Mouse (Mus musculus) thymus, postnatal 25 days (tissue): ENCODE results near the gene Cypt15.
"Not testable (repeated sequence)": the region's sequence is repeated elsewhere in the genome, so short reads cannot be mapped to it uniquely, and the experiment has no call there.

Experiments
- DNase-seq: peaks from one replicate; pipeline ENCODE4 v3.0.0; 2022

Cypt15 gene

DNA sequence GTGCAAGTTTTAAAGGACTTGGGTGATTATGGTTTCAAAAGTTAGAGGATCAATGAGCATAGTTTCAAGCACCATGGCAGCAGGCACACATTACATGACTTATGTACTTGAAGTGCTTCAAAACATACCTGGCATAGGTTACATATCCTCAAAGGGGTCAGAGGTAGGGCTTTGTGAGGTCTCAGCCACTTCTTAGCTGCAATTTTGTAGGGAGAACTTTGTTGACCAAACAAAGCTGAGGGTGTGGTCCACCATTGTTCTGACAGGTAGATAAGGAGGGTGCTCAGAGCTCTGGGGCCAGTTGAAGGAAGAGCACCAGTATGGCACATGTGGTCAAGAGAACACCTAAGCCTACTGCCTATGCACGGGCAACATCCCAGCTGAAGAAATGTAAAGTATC is at the start of gene Cypt15:
Cypt15 (plus strand) TSS at position 301 of the 400 bp plus-strand sequence.
- DNase-seq = not testable (repeated sequence)

GRCm38 (mm10) chrX:39370932-39371331 is 24.9 kb downstream of the Cypt15 start:
- DNase-seq = no peak

DNA sequence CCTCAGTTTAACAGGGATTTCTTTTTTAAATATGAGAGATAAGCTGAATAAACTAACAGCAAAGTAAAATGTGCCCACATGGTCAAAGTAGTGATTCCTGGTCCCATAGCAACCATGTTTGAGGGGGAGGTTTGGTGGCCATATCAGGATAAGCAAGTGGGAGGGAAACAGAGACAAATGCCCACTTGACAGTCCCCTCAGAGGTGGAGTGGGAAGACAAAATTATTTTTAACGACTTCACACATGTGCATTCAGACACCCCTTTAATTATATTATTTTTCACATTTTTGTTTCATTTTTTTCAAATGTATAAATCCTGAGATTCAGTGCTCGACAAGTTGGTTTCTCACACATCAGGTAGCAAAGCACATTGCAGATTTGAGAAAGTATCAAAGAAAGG is 32.8 kb downstream of the Cypt15 start:
- DNase-seq = no peak

GRCm38 (mm10) chrX:39383806-39384205 is 37.7 kb downstream of the Cypt15 start:
- no peak for DNase-seq
